Mouse (Mus musculus) hematopoietic stem cell, adult 5-6 weeks (primary cell): ENCODE measurements around the gene Ddx11. TPM values are rescaled to one million over a fixed set of nuclear protein-coding genes. Genes with fewer than 3 reads are reported as not detected.

ENCODE experiments used
- ATAC-seq, 2 experiments: fragments of 125-278 bp in 1 of 2; replicated peaks in 1 of 2; 2 replicates each; pipeline ENCODE4 v1.8.0; 2016 to 2017; ENCODE audit warnings: inconsistent platforms in 2 of 2, mild to moderate bottlenecking in 2 of 2, moderate number of reproducible peaks in 2 of 2, low read depth in 1 of 2, moderate TSS enrichment in 1 of 2; ENCODE audit not compliant: low FRiP score in 2 of 2, poor library complexity in 2 of 2, severe bottlenecking in 2 of 2, insufficient read depth in 1 of 2, low TSS enrichment in 1 of 2
- total RNA-seq: library from RNA; stranded (forward); fragments of 172-1452, 232-1000 nt; gene quantifications from 2 replicates; pipeline ENCODE4 v1.2.3, GENCODE M21; 2017

The Ddx11 gene
- total RNA-seq, 1 experiment from 2014 or later: 26.8 TPM

- no peak for ATAC-seq
Measured at GRCm38 (mm10) chr17:66190577-66190976, 67.3 kb downstream of the Ddx11 start.

GRCm38 (mm10) chr17:66197041-66197440 is 73.7 kb downstream of the Ddx11 start:
- 0 out of 4 replicates have a peak, but pooled peaks have one; percentile 25 to 32 for ATAC-seq

Other genes with a start within 250 kb of the Ddx11 start
- 101 and 125 TPM in 2 replicates for gene Ralbp1, start 237.7 kb upstream of the Ddx11 start, total RNA-seq
- gene Twsg1, start 172.3 kb upstream of the Ddx11 start, total RNA-seq: 30.9 and 39.7 TPM in 2 replicates
- 53.3 and 58.1 TPM in 2 replicates for gene Ankrd12, start 46.4 kb upstream of the Ddx11 start, total RNA-seq
- 196 and 200 TPM in 2 replicates for gene Ndufv2, start 22.0 kb upstream of the Ddx11 start, total RNA-seq
- 34.0 and 36.1 TPM in 2 replicates for gene Washc1, start 12.0 kb upstream of the Ddx11 start, total RNA-seq